Mouse (Mus musculus) embryonic fibroblast, embryonic 13.5 days (primary cell): Measurements from ENCODE around the gene Mat2a. TPM values are rescaled to one million over a fixed set of nuclear protein-coding genes. Genes with fewer than 3 reads are reported as not detected.
A peak's percentile ranks its signal among the peaks of the same experiment; 100 is the strongest.
"Not testable (repeated sequence)": the region's sequence is repeated elsewhere in the genome, so short reads cannot be mapped to it uniquely, and the experiment has no call there.

Source experiments
- H3K27ac ChIP-seq: 2 replicates; pipeline ENCODE4 v1.5.1; 2012; ENCODE audit warnings: low read length, control low read depth, inconsistent platforms; ENCODE audit not compliant: insufficient read depth
- H3K4me1 ChIP-seq: 2 replicates; pipeline ENCODE4 v1.6.1; 2011; ENCODE audit warnings: low read length; ENCODE audit not compliant: control insufficient read depth, insufficient read depth
- H3K4me3 ChIP-seq: 2 replicates; pipeline ENCODE4 v1.5.1; 2011; ENCODE audit warnings: mild to moderate bottlenecking, control low read depth, low read length; ENCODE audit not compliant: insufficient read depth
- CTCF ChIP-seq: IDR thresholded peaks from 2 replicates; pipeline ENCODE4 v1.5.1; 2011; ENCODE audit warnings: mild to moderate bottlenecking, control low read depth, low read length, moderate library complexity, borderline replicate concordance; ENCODE audit not compliant: insufficient read depth
- POLR2A ChIP-seq: IDR thresholded peaks from 2 replicates; pipeline ENCODE4 v1.6.1; 2011; ENCODE audit warnings: low read depth, mild to moderate bottlenecking, control low read depth, low read length, moderate library complexity
- polyA plus RNA-seq: library from polyadenylated mRNA; stranded (reverse); fragments of >200 nt; gene quantifications from 2 replicates; pipeline ENCODE4 v1.2.4, GENCODE M21; 2011; ENCODE audit warnings: low read depth; ENCODE audit not compliant: missing spikeins, insufficient read length

The Mat2a gene
- polyA plus RNA-seq = 215 and 258 TPM in 2 replicates

GRCm38 (mm10) chr6:72439355-72440185 lies at the start of gene Mat2a:
TSS of gene Mat2a (minus strand) at chr6:72439558.
- H3K27ac ChIP-seq = peak within 1 kb of the TSS; percentile 97
- TF ChIP-seq CTCF (peak; percentile 55; the same call in 1 of the 2 replicates), POLR2A (peak; percentile 100)
- H3K4me1 ChIP-seq = peaks cover 6% of the 10 kb centered on the region
- H3K4me3 ChIP-seq = peak within 1 kb of the TSS; percentile 98

- peaks cover 11% of the 10 kb centered on the region for H3K4me1 ChIP-seq
- H3K27ac ChIP-seq = no peak overlapping the region
- no peak overlapping the region for H3K4me3 ChIP-seq
- TF ChIP-seq CTCF (no peak), POLR2A (no peak)
Observed at GRCm38 (mm10) chr6:72488850-72489249, 49.5 kb upstream of the Mat2a start.

DNA sequence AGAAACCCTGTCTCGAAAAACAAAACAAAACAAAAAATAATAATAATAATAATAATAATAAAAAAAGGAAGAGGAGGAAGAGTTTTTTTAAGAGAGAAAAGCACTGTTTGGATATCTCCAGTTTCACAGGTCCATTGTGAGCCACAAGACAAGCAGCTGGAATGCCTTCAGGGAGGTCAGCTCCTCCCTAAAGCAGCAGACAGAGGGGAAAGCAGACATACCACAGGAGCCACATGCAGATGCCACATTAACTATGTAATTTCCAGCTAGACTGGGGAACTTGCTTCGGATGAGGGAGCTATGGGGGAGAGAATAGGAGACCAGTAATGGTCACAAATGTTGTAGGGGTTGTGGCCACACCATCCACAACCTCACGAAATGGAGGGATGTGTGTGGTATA lies 47.9 kb upstream of the Mat2a start:
- Histone ChIP-seq H3K4me1 (peaks cover 11% of the 10 kb centered on the region), H3K4me3 (no peak overlapping the region), H3K27ac (0 out of 2 replicates have a peak overlapping the region, but pooled peaks have one; percentile 38)
- TF ChIP-seq POLR2A (no peak), CTCF (no peak)

DNA sequence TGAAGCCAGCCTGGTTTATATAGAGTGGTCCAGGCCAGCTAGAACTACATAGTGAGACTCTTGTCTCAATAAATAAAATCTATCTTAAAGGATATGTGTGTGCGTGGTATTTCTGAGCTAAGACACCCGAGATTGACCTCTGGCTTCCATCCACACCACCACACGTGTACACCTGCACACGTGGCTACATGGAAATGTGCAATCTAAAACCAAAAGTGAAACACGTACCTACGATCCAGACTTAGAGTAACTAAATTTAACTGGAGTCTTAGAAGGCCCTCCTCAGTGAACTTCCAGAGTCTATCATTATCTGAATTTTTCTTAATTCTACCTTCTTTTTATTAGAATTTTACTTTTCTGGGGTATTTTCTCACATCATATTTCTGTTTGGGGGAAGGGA lies 46.9 kb upstream of the Mat2a start:
- H3K4me3 ChIP-seq = no peak overlapping the region
- peaks cover 11% of the 10 kb centered on the region for H3K4me1 ChIP-seq
- no peak overlapping the region for H3K27ac ChIP-seq
- TF ChIP-seq POLR2A (no peak), CTCF (no peak)

- H3K4me3 ChIP-seq = no peak overlapping the region
- peaks cover 11% of the 10 kb centered on the region for H3K4me1 ChIP-seq
- TF ChIP-seq CTCF (no peak), POLR2A (no peak)
- no peak overlapping the region for H3K27ac ChIP-seq
Observed at GRCm38 (mm10) chr6:72484887-72485286, 45.5 kb upstream of the Mat2a start.

- H3K4me3 ChIP-seq = no peak overlapping the region
- no peak overlapping the region for H3K27ac ChIP-seq
- TF ChIP-seq CTCF = no peak
- TF ChIP-seq POLR2A = no peak
- no peaks in the 10 kb centered on the region; the same call in 1 of the 2 replicates for H3K4me1 ChIP-seq
Observed at GRCm38 (mm10) chr6:72482156-72482555, 42.8 kb upstream of the Mat2a start.

DNA sequence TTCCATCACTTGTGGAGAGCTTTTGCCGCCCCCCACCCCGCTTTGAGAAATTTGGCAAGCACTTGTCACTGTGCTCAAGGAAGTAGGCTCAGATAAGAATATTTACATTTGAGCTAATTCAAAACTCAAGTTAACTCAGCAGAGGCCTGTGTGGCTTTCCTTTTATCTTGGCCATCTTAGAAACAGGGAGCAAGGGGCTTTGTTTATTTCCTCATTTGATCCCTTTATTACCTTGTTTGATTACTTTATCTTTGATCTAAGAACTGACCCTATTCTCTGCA lies 41.0 kb upstream of the Mat2a start:
- H3K4me3 ChIP-seq = no peak overlapping the region
- no peaks in the 10 kb centered on the region for H3K4me1 ChIP-seq

DNA sequence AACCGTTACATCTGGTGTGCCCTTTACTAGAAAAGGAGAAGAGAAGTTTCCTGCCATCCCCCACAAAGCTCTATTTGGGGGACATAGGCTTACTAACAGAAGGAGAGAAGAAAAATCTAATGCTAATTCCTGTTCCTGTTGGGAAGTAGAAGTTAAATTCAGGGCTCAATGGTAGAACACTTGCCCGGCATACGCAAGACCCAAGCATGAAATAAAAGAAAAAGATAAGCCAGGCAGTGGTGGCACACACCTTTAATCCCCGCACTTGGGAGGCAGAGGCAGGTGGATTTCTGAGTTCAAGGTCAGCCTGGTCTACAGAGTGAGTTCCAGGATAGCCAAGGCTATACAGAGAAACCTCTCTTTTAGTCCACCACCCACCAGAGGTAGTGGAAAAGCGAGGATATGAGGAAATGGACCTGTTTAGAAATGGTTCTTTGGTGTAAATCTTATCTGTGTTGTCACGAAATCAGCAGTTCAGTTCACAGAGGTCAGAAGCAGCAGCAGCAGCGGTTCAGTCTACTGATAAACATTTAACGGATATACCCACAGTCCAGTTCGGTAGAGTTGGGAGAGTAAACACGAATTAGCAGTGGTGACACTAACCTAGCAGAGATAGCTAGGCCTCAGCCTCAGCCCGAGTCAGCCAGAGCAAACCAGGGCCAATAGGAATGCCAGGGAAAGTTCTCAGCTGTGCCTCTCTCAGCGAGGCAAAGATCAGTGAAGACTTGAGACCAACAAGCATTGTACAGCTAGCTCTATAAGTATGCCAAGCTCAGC lies 40.5 kb upstream of the Mat2a start:
- no peak overlapping the region for H3K27ac ChIP-seq
- TF ChIP-seq CTCF (no peak), POLR2A (no peak)
- H3K4me1 ChIP-seq = no peaks in the 10 kb centered on the region
- H3K4me3 ChIP-seq = no peak overlapping the region

More for the DNA sequence above, 41.0 kb upstream of the Mat2a start:
- TF ChIP-seq CTCF (no peak), POLR2A (no peak)
- no peak overlapping the region for H3K27ac ChIP-seq

- not testable (repeated sequence) for H3K27ac ChIP-seq, H3K4me3 ChIP-seq, H3K4me1 ChIP-seq
Observed at GRCm38 (mm10) chr6:72478691-72479090, 39.3 kb upstream of the Mat2a start.

- Histone ChIP-seq H3K27ac (no peak overlapping the region), H3K4me3 (no peak overlapping the region), H3K4me1 (peaks cover 3% of the 10 kb centered on the region)
- TF ChIP-seq POLR2A (no peak), CTCF (no peak)
Observed at GRCm38 (mm10) chr6:72477621-72478020, 38.3 kb upstream of the Mat2a start.
